Mouse (Mus musculus) B cell, adult 2 months (primary cell): ENCODE results near the gene 4921524J17Rik.

Experiments
- DNase-seq, 2 experiments: peaks; one replicate each; pipeline ENCODE4 v3.0.0; 2022

The 4921524J17Rik gene

GRCm38 (mm10) chr8:85432168-85433016, at the start of gene 4921524J17Rik:
4921524J17Rik (minus strand) TSS chr8:85432833.
- DNase-seq = peak; percentile 96 to 97

GRCm38 (mm10) chr8:85482427-85482826, 49.8 kb upstream of the 4921524J17Rik start:
- DNase-seq = no peak

- peak; percentile 64 to 70 for DNase-seq
Measured at GRCm38 (mm10) chr8:85481900-85482299, 49.3 kb upstream of the 4921524J17Rik start.

GRCm38 (mm10) chr8:85479710-85480109, 47.1 kb upstream of the 4921524J17Rik start:
- DNase-seq = no peak

- DNase-seq = no peak
Measured at GRCm38 (mm10) chr8:85478397-85478796, 45.8 kb upstream of the 4921524J17Rik start.

GRCm38 (mm10) chr8:85476970-85477545, 44.4 kb upstream of the 4921524J17Rik start:
- DNase-seq = no peak

GRCm38 (mm10) chr8:85474924-85475323, 42.3 kb upstream of the 4921524J17Rik start:
- DNase-seq = no peak

- DNase-seq = no peak
Measured at GRCm38 (mm10) chr8:85473246-85473645, 40.6 kb upstream of the 4921524J17Rik start.

GRCm38 (mm10) chr8:85472800-85473199, 40.2 kb upstream of the 4921524J17Rik start:
- no peak for DNase-seq

- no peak for DNase-seq
Measured at GRCm38 (mm10) chr8:85470753-85471152, 38.1 kb upstream of the 4921524J17Rik start.

- DNase-seq = no peak
Measured at GRCm38 (mm10) chr8:85466056-85466455, 33.4 kb upstream of the 4921524J17Rik start.

GRCm38 (mm10) chr8:85464316-85464715, 31.7 kb upstream of the 4921524J17Rik start:
- DNase-seq = no peak

- DNase-seq = no peak
Measured at GRCm38 (mm10) chr8:85462441-85462840, 29.8 kb upstream of the 4921524J17Rik start.

- peak; percentile 23 to 24 for DNase-seq
Measured at GRCm38 (mm10) chr8:85461377-85461776, 28.7 kb upstream of the 4921524J17Rik start.

- no peak for DNase-seq
Measured at GRCm38 (mm10) chr8:85460804-85461203, 28.2 kb upstream of the 4921524J17Rik start.

- DNase-seq = no peak
Measured at GRCm38 (mm10) chr8:85459582-85459981, 26.9 kb upstream of the 4921524J17Rik start.

- peak; percentile 60 to 61 for DNase-seq
Measured at GRCm38 (mm10) chr8:85456536-85456935, 23.9 kb upstream of the 4921524J17Rik start.

GRCm38 (mm10) chr8:85454750-85455149, 22.1 kb upstream of the 4921524J17Rik start:
- DNase-seq = no peak

- DNase-seq = no peak
Measured at GRCm38 (mm10) chr8:85453256-85453655, 20.6 kb upstream of the 4921524J17Rik start.

- DNase-seq = no peak
Measured at GRCm38 (mm10) chr8:85452328-85452727, 19.7 kb upstream of the 4921524J17Rik start.

- no peak for DNase-seq
Measured at GRCm38 (mm10) chr8:85450335-85450734, 17.7 kb upstream of the 4921524J17Rik start.

GRCm38 (mm10) chr8:85445936-85446685, 13.5 kb upstream of the 4921524J17Rik start:
- no peak for DNase-seq

- DNase-seq = no peak
Measured at GRCm38 (mm10) chr8:85444092-85444491, 11.5 kb upstream of the 4921524J17Rik start.
